ENCODE assay signal across 12 mouse cellular contexts in genomic region chr10:12827306-12827705, GRCm38 (mm10). TPM values are rescaled to one million over a fixed set of nuclear protein-coding genes. Genes with fewer than 3 reads are reported as not detected.
DNase-seq lines count a peak whose midpoint lies in the region; ATAC-seq and TF ChIP-seq lines count a peak whose summit lies in the region.
"Had no signal": no experiment of that assay in that cellular context is flagged by ENCODE, and none has a peak within 500 bp of the region (broad histone marks: within the 10 kb centered on the region; RNA-seq: fewer than 3 reads in every experiment).

No protein-coding gene starts in this region.

- no peak for ATAC-seq in hindbrain, embryonic 15.5 days (ENCODE audit: low FRiP score, low read depth)
- ATAC-seq in hindbrain, embryonic 11.5 days (ENCODE audit: low FRiP score) = no peak
- no peak; the same call in 1 of the 2 replicates for ATAC-seq in lung, embryonic 16.5 days (ENCODE audit: low read depth)
- ATAC-seq in stomach, embryonic 16.5 days (ENCODE audit: insufficient read depth, low FRiP score) = no peak

- no peak overlapping the region for H3K4me2 ChIP-seq in hindbrain, embryonic 15.5 days
- no peak overlapping the region for H3K4me2 ChIP-seq in hindbrain, embryonic 11.5 days (replicated peaks; ENCODE audit: low read depth, low read length)
- peak overlapping the region; percentile 1; the same call in 1 of the 2 replicates for H3K4me2 ChIP-seq in lung, embryonic 16.5 days (ENCODE audit: low read depth, low read length)
- H3K4me2 ChIP-seq in stomach, embryonic 16.5 days (ENCODE audit: low read depth, low read length) = peak overlapping the region; percentile 14
- H3K4me2 ChIP-seq: liver, embryonic 11.5 days had no signal

- H3K4me1 ChIP-seq in cerebellum, adult 2 months (ENCODE audit: control insufficient read depth, insufficient read depth, low read length) = peaks cover 17% of the 10 kb centered on the region
- H3K4me1 ChIP-seq in hindbrain, embryonic 15.5 days (replicated peaks) = peaks cover 6% of the 10 kb centered on the region; the same call in 1 of the 2 replicates
- no peaks in the 10 kb centered on the region for H3K4me1 ChIP-seq in hindbrain, embryonic 11.5 days (replicated peaks; ENCODE audit: control insufficient read depth, insufficient read depth, low read length)
- peaks cover 35% of the 10 kb centered on the region for H3K4me1 ChIP-seq in lung, embryonic 16.5 days (replicated peaks; ENCODE audit: control insufficient read depth, insufficient read depth, low read length)
- peaks cover 34% of the 10 kb centered on the region for H3K4me1 ChIP-seq in stomach, embryonic 16.5 days (ENCODE audit: control insufficient read depth, insufficient read depth, low read length)

- H3K9me3 ChIP-seq in hindbrain, embryonic 15.5 days = no peaks in the 10 kb centered on the region
- H3K9me3 ChIP-seq in hindbrain, embryonic 11.5 days (ENCODE audit: control insufficient read depth, low read length) = no peaks in the 10 kb centered on the region
- H3K9me3 ChIP-seq in lung, embryonic 16.5 days (ENCODE audit: control insufficient read depth, low read length) = no peaks in the 10 kb centered on the region
- H3K9me3 ChIP-seq in stomach, embryonic 16.5 days (replicated peaks; ENCODE audit: control insufficient read depth, low read length) = no peaks in the 10 kb centered on the region
- H3K9me3 ChIP-seq: intestine, embryonic 15.5 days had no signal

- DNase-seq in cerebellum, adult 2 months = peak in 1 of 2 experiments; percentile 41
- no peak for DNase-seq in cerebellum, postnatal 4 days (ENCODE audit: low spot score in 2 of 2)
- DNase-seq in hindbrain, embryonic 11.5 days (ENCODE audit: low spot score) = no peak
- no peak for DNase-seq in lung, postnatal 14 days
- no peak for DNase-seq in ovary, adult 18-20 months (ENCODE audit: low spot score)
- DNase-seq: B cell, adult 2 months had no signal

- no peak overlapping the region for H3K4me3 ChIP-seq in cerebellum, adult 2 months (replicated peaks; ENCODE audit: insufficient read depth, low read depth, low read length)
- no peak overlapping the region for H3K4me3 ChIP-seq in hindbrain, embryonic 15.5 days
- H3K4me3 ChIP-seq in hindbrain, embryonic 11.5 days (ENCODE audit: low read depth, low read length) = no peak overlapping the region
- H3K4me3 ChIP-seq in lung, embryonic 16.5 days (ENCODE audit: low read length) = no peak overlapping the region
- H3K4me3 ChIP-seq in stomach, embryonic 16.5 days (replicated peaks; ENCODE audit: low read length) = no peak overlapping the region
- H3K4me3 ChIP-seq: intestine, embryonic 15.5 days had no signal

- no peaks in the 10 kb centered on the region for H3K36me3 ChIP-seq in hindbrain, embryonic 15.5 days
- no peaks in the 10 kb centered on the region for H3K36me3 ChIP-seq in hindbrain, embryonic 11.5 days (ENCODE audit: control insufficient read depth, insufficient read depth, low read length)
- H3K36me3 ChIP-seq in lung, embryonic 16.5 days (ENCODE audit: control insufficient read depth, insufficient read depth, low read length) = no peaks in the 10 kb centered on the region
- no peaks in the 10 kb centered on the region for H3K36me3 ChIP-seq in stomach, embryonic 16.5 days (ENCODE audit: control insufficient read depth, insufficient read depth, low read length)
- H3K36me3 ChIP-seq: intestine, embryonic 15.5 days had no signal

- 79% methylated on average over 3 of the region's 3 CpGs for WGBS in cerebellum, adult 2 months
- 83% methylated on average over 3 of the region's 3 CpGs for WGBS in hindbrain, embryonic 15.5 days
- 79% methylated on average over 3 of the region's 3 CpGs for WGBS in hindbrain, embryonic 11.5 days
- 63% methylated on average over 3 of the region's 3 CpGs for WGBS in lung, embryonic 16.5 days
- 52% methylated on average over 3 of the region's 3 CpGs for WGBS in stomach, embryonic 16.5 days

- TF ChIP-seq POLR2A in cerebellum, adult 2 months (IDR thresholded peaks at IDR 0.05; ENCODE audit: borderline replicate concordance, insufficient read depth, low read length) = no peak

- no peak overlapping the region for H3K9ac ChIP-seq in hindbrain, embryonic 15.5 days
- H3K9ac ChIP-seq in hindbrain, embryonic 11.5 days (ENCODE audit: low read depth, low read length) = no peak overlapping the region
- 0 out of 2 replicates have a peak overlapping the region, but pooled peaks have one; percentile 6 for H3K9ac ChIP-seq in lung, embryonic 16.5 days (ENCODE audit: low read length)
- H3K9ac ChIP-seq in stomach, embryonic 16.5 days (ENCODE audit: low read length) = no peak overlapping the region
- H3K9ac ChIP-seq: forebrain, postnatal 0 days; intestine, embryonic 15.5 days had no signal

- peak overlapping the region; percentile 72 for H3K27ac ChIP-seq in cerebellum, adult 2 months (ENCODE audit: insufficient read depth, low read length)
- peak overlapping the region; percentile 11 for H3K27ac ChIP-seq in hindbrain, embryonic 15.5 days (replicated peaks)
- H3K27ac ChIP-seq in hindbrain, embryonic 11.5 days (ENCODE audit: low read depth, low read length) = no peak overlapping the region
- H3K27ac ChIP-seq in lung, embryonic 16.5 days (ENCODE audit: low read length) = peak overlapping the region; percentile 78
- H3K27ac ChIP-seq in stomach, embryonic 16.5 days (ENCODE audit: low read length) = peak overlapping the region; percentile 74
- H3K27ac ChIP-seq: intestine, embryonic 15.5 days had no signal

- H3K27me3 ChIP-seq in cerebellum, adult 2 months (ENCODE audit: control insufficient read depth, insufficient read depth, low read length) = no peaks in the 10 kb centered on the region
- H3K27me3 ChIP-seq in hindbrain, embryonic 15.5 days = no peaks in the 10 kb centered on the region
- no peaks in the 10 kb centered on the region for H3K27me3 ChIP-seq in hindbrain, embryonic 11.5 days (ENCODE audit: control insufficient read depth, insufficient read depth, low read length)
- H3K27me3 ChIP-seq in lung, embryonic 16.5 days (ENCODE audit: control insufficient read depth, insufficient read depth, low read depth, low read length) = no peaks in the 10 kb centered on the region
- H3K27me3 ChIP-seq in stomach, embryonic 16.5 days (ENCODE audit: control insufficient read depth, insufficient read depth, low read length) = no peaks in the 10 kb centered on the region
- H3K27me3 ChIP-seq: intestine, embryonic 15.5 days had no signal

- TF ChIP-seq CTCF in cerebellum, adult 2 months (IDR thresholded peaks at IDR 0.05; ENCODE audit: borderline replicate concordance, insufficient read depth, low read depth, low read length) = no peak

RNA-seq across cellular contexts. Expression of gene Utrn, which starts 41.9 kb away (rescaled TPM):
- polyA plus RNA-seq in cerebellum, adult 2 months (2012; rRNA removed) = 32.5 and 33.5 TPM in 2 replicates
- 25.6 and 30.2 TPM in 2 replicates for polyA plus RNA-seq in hindbrain, embryonic 15.5 days (2015; fragmentation: Nextera tagmentation; extraction: Ambion mirVana)
- polyA plus RNA-seq in hindbrain, embryonic 11.5 days (2014; fragmentation: Nextera tagmentation; extraction: Ambion mirVana) = 40.2 and 54.7 TPM in 2 replicates
- polyA plus RNA-seq in lung, embryonic 16.5 days (2015; fragmentation: Nextera tagmentation; extraction: Ambion mirVana) = 75.8 and 81.7 TPM in 2 replicates
- polyA plus RNA-seq in stomach, embryonic 16.5 days (2015; fragmentation: Nextera tagmentation; extraction: Ambion mirVana) = 68.4 and 72.0 TPM in 2 replicates

Comparison
In these comparisons a context has a peak if more than half of its experiments do, and no peak if none do; other contexts are left out.
1. H3K4me2 ChIP-seq: peak in lung, embryonic 16.5 days (single experiment) and stomach, embryonic 16.5 days (single experiment); none in hindbrain, embryonic 15.5 days (single experiment) and hindbrain, embryonic 11.5 days (single experiment).